Mouse (Mus musculus) G1E (cell line): Measurements from ENCODE around the gene Col18a1.

Experiments
- CTCF ChIP-seq: IDR thresholded peaks from 2 replicates; pipeline ENCODE4 v1.5.1; 2012; ENCODE audit warnings: low read depth, low read length, inconsistent platforms, mixed read lengths
- GATA1 ChIP-seq: IDR thresholded peaks from 2 replicates; pipeline ENCODE4 v1.6.1; 2012; ENCODE audit warnings: borderline replicate concordance, low read length, inconsistent platforms, mixed read lengths
- POLR2AphosphoS5 ChIP-seq: IDR thresholded peaks from 2 replicates; pipeline ENCODE4 v1.6.1; 2012; ENCODE audit warnings: low read depth, low read length, inconsistent platforms; ENCODE audit not compliant: insufficient replicate concordance
- TAL1 ChIP-seq: conservative IDR thresholded peaks from 2 replicates; pipeline ENCODE4 v1.6.1; 2012; ENCODE audit warnings: low read depth, low read length, inconsistent platforms, mixed read lengths

DNA sequence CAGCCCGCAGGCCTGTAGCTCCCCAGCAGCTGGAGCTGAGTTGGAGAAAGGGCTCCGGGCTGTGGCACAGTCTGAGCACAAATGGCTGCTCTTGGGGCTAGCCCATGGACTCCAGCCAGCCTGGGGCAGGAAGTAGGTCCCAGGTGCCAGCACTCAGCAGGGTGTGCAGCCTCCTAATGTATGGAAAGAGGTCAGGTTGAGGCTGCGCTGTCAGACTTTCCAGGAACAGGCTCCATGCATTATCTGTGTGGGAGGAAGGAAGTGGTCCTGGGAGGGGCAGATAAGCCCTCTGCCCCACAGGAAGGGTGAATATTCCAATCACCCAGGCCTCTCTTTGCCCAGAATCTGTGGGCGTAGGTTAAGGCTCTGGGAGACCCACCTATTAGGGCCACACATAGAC, 49.3 kb upstream of the Col18a1 start:
- TF ChIP-seq CTCF (no peak), GATA1 (no peak), TAL1 (peak; percentile 62), POLR2AphosphoS5 (no peak)
